Mouse (Mus musculus): ENCODE data around the gene Mrps35. TPM values are rescaled to one million over a fixed set of nuclear protein-coding genes. Genes with fewer than 3 reads are reported as not detected.

Gene Mrps35
- 114 and 118 TPM in 2 replicates for polyA plus RNA-seq (2015; fragmentation: Nextera tagmentation; extraction: Ambion mirVana)

DNA sequence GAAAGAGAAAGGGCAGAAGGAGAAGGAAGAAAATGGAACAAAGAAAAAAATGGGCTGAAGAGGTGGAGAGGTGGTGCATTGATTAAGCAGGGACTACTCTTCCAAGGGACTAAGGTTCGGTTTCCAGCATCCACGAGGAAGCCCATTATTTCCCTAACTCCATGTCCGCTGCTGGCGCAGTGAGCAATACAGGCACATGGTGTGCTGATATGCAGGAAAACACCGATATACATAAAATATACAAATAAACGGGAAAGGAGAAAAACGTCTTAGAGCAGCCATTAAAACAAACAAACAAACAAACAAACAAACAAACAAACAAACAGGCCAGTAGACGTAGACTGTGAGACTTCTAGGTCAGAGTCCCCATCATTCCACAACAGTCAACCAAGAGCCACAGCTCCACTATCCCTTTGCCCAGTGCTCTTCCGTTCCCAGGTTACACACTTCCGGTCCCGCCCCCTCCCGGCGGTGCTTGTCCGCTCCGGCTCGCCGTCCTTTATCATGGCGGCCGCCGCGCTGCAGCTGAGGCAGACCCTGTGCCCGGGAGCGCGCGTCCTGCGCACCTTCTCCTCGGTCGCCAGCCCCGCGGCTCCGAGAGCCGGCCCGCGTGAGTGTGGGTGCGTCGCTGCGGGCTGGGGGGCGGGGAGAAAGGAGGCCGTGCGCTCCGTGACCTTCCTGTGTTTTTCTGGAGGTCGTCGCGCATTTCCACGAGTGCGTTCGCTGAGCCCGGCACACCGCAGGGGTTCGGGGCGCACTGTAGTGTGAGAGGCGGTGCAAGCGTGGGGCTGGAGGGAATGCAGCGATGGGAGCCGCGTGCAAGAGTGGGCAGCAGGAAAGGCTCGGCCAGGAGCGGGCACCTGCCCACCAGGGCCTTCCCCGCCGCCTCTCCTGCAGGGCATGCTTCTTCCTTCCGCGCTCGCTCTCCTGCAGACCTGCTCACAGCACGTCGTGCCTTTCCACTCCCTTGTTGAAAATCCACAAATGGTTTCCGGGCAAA lies at the start of gene Mrps35:
TSS of gene Mrps35 (plus strand) at position 474 of the 1,000 bp plus-strand sequence.
- H3K36me3 ChIP-seq, result peaks cover 18% of the 10 kb centered on the region
- peaks cover 13% of the 10 kb centered on the region for H3K4me1 ChIP-seq
- H3K27ac ChIP-seq, result peak within 1 kb of the TSS; percentile 75
- no peaks in the 10 kb centered on the region for H3K9me3 ChIP-seq (replicated peaks)
- peak within 1 kb of the TSS; percentile 70 for H3K4me3 ChIP-seq (replicated peaks)
- H3K27me3 ChIP-seq, result no peaks in the 10 kb centered on the region
- ATAC-seq (replicated peaks; ENCODE audit: low FRiP score), result peak; percentile 99
- H3K4me2 ChIP-seq, result peak within 1 kb of the TSS; percentile 58
- peak within 1 kb of the TSS; percentile 86 for H3K9ac ChIP-seq
- 3% methylated on average over 66 of the region's 66 CpGs for WGBS

DNA sequence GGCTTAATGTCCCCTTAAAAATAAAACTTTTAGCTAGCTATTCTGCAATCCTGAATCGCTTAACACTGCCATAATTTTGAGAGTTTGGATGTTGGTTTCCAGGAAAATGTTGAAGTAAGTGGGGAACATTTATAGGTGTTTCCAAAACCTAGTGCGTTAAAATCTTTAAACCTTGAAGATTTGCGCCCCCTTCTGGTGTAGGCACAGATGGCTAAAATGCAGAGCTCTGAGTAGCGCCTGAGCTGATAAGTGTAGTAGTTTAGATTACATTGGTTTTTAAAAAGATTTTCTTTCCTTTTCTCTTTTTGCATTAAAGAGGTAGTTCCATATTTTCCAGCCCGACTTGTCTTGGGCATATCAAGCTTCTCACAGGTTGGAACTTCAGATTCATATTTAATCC lies 48.3 kb upstream of the Mrps35 start:
- no peak for ATAC-seq (replicated peaks; ENCODE audit: low FRiP score)
- H3K4me1 ChIP-seq, result no peaks in the 10 kb centered on the region
- no peak overlapping the region for H3K27ac ChIP-seq
- H3K36me3 ChIP-seq, result peaks cover 61% of the 10 kb centered on the region
- 43% methylated on average over 5 of the region's 5 CpGs for WGBS
- H3K9me3 ChIP-seq (replicated peaks), result no peaks in the 10 kb centered on the region
- no peak overlapping the region for H3K4me2 ChIP-seq
- no peaks in the 10 kb centered on the region for H3K27me3 ChIP-seq
- H3K4me3 ChIP-seq (replicated peaks), result no peak overlapping the region
- H3K9ac ChIP-seq, result no peak overlapping the region

GRCm38 (mm10) chr6:146995391-146995790 lies 47.2 kb upstream of the Mrps35 start:
- no peaks in the 10 kb centered on the region for H3K9me3 ChIP-seq (replicated peaks)
- H3K4me1 ChIP-seq, result no peaks in the 10 kb centered on the region
- H3K27me3 ChIP-seq, result no peaks in the 10 kb centered on the region
- no peak for ATAC-seq (replicated peaks; ENCODE audit: low FRiP score)
- H3K36me3 ChIP-seq, result peaks cover 64% of the 10 kb centered on the region
- no peak overlapping the region for H3K4me2 ChIP-seq
- no peak overlapping the region for H3K4me3 ChIP-seq (replicated peaks)
- no peak overlapping the region for H3K27ac ChIP-seq
- WGBS, result 87% methylated on average over 2 of the region's 2 CpGs
- H3K9ac ChIP-seq, result no peak overlapping the region

DNA sequence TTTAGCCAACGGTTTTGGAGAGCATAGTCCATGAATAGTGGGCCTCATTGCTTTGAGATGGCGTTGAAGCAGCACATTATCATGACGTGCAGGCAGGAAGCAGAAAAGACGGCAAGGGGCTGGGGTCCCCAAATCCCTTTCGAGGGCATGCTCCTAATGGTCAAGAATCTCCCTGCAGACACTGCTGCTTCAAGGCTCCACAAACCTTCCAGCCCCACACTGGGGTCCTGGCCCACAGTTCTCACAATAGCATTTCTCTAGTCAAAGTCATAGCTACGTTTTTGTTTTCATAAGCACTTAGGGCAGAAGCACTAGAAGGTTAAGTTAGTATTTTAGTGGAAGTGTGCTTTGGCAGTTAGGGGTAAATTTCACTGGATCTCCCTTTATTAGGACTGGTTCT lies 46.7 kb upstream of the Mrps35 start:
- Histone ChIP-seq H3K36me3 (peaks cover 65% of the 10 kb centered on the region), H3K27me3 (no peaks in the 10 kb centered on the region), H3K4me3 (replicated peaks) (no peak overlapping the region), H3K9me3 (replicated peaks) (no peaks in the 10 kb centered on the region), H3K4me2 (no peak overlapping the region), H3K4me1 (no peaks in the 10 kb centered on the region), H3K27ac (no peak overlapping the region), H3K9ac (no peak overlapping the region)
- WGBS, result 87% methylated on average over 6 of the region's 6 CpGs
- no peak for ATAC-seq (replicated peaks; ENCODE audit: low FRiP score)

GRCm38 (mm10) chr6:146997006-146997405 lies 45.6 kb upstream of the Mrps35 start:
- no peaks in the 10 kb centered on the region for H3K4me1 ChIP-seq
- H3K27ac ChIP-seq, result no peak overlapping the region
- no peak overlapping the region for H3K9ac ChIP-seq
- H3K36me3 ChIP-seq, result peaks cover 67% of the 10 kb centered on the region
- ATAC-seq (replicated peaks; ENCODE audit: low FRiP score), result no peak
- 82% methylated on average over 6 of the region's 6 CpGs for WGBS
- H3K9me3 ChIP-seq (replicated peaks), result no peaks in the 10 kb centered on the region
- no peaks in the 10 kb centered on the region for H3K27me3 ChIP-seq
- H3K4me3 ChIP-seq (replicated peaks), result no peak overlapping the region
- H3K4me2 ChIP-seq, result no peak overlapping the region

GRCm38 (mm10) chr6:146998710-146999109 lies 43.9 kb upstream of the Mrps35 start:
- WGBS, result 84% methylated on average over 4 of the region's 4 CpGs
- Histone ChIP-seq H3K4me1 (no peaks in the 10 kb centered on the region), H3K9ac (no peak overlapping the region), H3K9me3 (replicated peaks) (no peaks in the 10 kb centered on the region), H3K4me3 (replicated peaks) (no peak overlapping the region), H3K27ac (no peak overlapping the region), H3K4me2 (no peak overlapping the region), H3K27me3 (no peaks in the 10 kb centered on the region), H3K36me3 (peaks cover 68% of the 10 kb centered on the region)
- ATAC-seq (replicated peaks; ENCODE audit: low FRiP score), result no peak

GRCm38 (mm10) chr6:146999302-146999701 lies 43.3 kb upstream of the Mrps35 start:
- no peak overlapping the region for H3K27ac ChIP-seq
- WGBS, result 69% methylated on average over 9 of the region's 9 CpGs
- no peak for ATAC-seq (replicated peaks; ENCODE audit: low FRiP score)
- H3K9ac ChIP-seq, result no peak overlapping the region
- no peak overlapping the region for H3K4me3 ChIP-seq (replicated peaks)
- no peak overlapping the region for H3K4me2 ChIP-seq
- H3K27me3 ChIP-seq, result no peaks in the 10 kb centered on the region
- peaks cover 73% of the 10 kb centered on the region for H3K36me3 ChIP-seq
- H3K4me1 ChIP-seq, result no peaks in the 10 kb centered on the region
- H3K9me3 ChIP-seq (replicated peaks), result no peaks in the 10 kb centered on the region

GRCm38 (mm10) chr6:146999755-147000154 lies 42.8 kb upstream of the Mrps35 start:
- Histone ChIP-seq H3K27ac (no peak overlapping the region), H3K9ac (no peak overlapping the region), H3K4me2 (no peak overlapping the region), H3K36me3 (peaks cover 77% of the 10 kb centered on the region), H3K27me3 (no peaks in the 10 kb centered on the region), H3K4me1 (no peaks in the 10 kb centered on the region), H3K4me3 (replicated peaks) (no peak overlapping the region), H3K9me3 (replicated peaks) (no peaks in the 10 kb centered on the region)
- peak; percentile 60; the same call in 1 of the 2 replicates for ATAC-seq (replicated peaks; ENCODE audit: low FRiP score)
- WGBS, result 45% methylated on average over 2 of the region's 2 CpGs

DNA sequence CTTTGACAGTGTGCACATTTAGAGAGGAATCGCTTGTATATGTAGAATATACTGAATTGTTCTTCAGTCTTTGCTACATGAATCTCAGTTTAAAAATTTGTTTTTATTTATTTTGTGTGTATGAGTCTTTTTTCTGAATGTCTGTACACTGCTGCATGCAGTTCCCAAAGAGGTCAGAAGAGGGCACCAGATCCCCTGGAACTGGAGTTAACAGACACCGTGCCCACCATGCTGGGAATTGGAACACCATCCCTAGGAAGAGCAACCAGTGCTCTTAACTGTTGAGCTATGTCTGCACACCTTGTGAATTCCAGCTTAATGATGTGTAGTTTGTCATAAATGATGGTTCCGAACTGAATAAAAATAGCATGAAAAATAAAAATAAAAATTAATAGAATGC lies 34.4 kb upstream of the Mrps35 start:
- Histone ChIP-seq H3K9me3 (replicated peaks) (no peaks in the 10 kb centered on the region), H3K36me3 (peaks cover 75% of the 10 kb centered on the region), H3K4me2 (no peak overlapping the region), H3K27me3 (no peaks in the 10 kb centered on the region), H3K27ac (no peak overlapping the region), H3K4me3 (replicated peaks) (no peak overlapping the region), H3K4me1 (no peaks in the 10 kb centered on the region), H3K9ac (no peak overlapping the region)
- ATAC-seq (replicated peaks; ENCODE audit: low FRiP score), result no peak
- WGBS, result 67% methylated on average over 3 of the region's 3 CpGs

- Histone ChIP-seq H3K4me2 (no peak overlapping the region), H3K27me3 (no peaks in the 10 kb centered on the region), H3K9ac (no peak overlapping the region), H3K4me3 (replicated peaks) (no peak overlapping the region), H3K27ac (no peak overlapping the region), H3K9me3 (replicated peaks) (no peaks in the 10 kb centered on the region), H3K36me3 (peaks cover 78% of the 10 kb centered on the region), H3K4me1 (no peaks in the 10 kb centered on the region)
- ATAC-seq (replicated peaks; ENCODE audit: low FRiP score), result no peak
- 81% methylated on average over 6 of the region's 6 CpGs for WGBS
These were observed 32.2 kb upstream of the Mrps35 start for GRCm38 (mm10) chr6:147010358-147010757.

- 76% methylated on average over 15 of the region's 15 CpGs for WGBS
- ATAC-seq (replicated peaks; ENCODE audit: low FRiP score), result no peak
- H3K4me1 ChIP-seq, result no peaks in the 10 kb centered on the region
- H3K36me3 ChIP-seq, result peaks cover 78% of the 10 kb centered on the region
- H3K9ac ChIP-seq, result no peak overlapping the region
- no peak overlapping the region for H3K27ac ChIP-seq
- no peaks in the 10 kb centered on the region for H3K9me3 ChIP-seq (replicated peaks)
- no peak overlapping the region for H3K4me2 ChIP-seq
- no peak overlapping the region for H3K4me3 ChIP-seq (replicated peaks)
- H3K27me3 ChIP-seq, result no peaks in the 10 kb centered on the region
These were observed 31.6 kb upstream of the Mrps35 start for GRCm38 (mm10) chr6:147010811-147011520.

DNA sequence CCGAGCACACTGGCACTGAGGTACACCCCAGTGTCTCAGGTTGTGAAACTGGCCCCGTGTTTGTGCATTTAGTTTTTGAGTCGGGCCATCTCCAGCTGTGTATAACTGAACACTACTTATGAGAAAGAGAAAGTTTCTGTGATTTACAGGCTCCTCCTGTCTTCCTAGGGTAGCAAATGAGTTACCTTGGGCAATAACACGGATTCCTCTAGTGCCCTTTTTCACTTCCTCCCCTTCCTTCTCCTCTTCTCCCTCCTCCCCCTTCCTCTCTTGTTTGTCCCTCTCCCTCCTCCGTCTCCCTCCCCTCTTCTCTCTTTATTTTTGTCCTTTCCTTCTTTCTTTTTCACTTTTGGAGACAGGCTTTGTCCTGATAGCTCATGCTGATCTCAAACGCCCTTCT lies 31.0 kb upstream of the Mrps35 start:
- Histone ChIP-seq H3K27me3 (no peaks in the 10 kb centered on the region), H3K36me3 (peaks cover 78% of the 10 kb centered on the region), H3K27ac (no peak overlapping the region), H3K4me2 (no peak overlapping the region), H3K9ac (no peak overlapping the region), H3K4me1 (no peaks in the 10 kb centered on the region), H3K9me3 (replicated peaks) (no peaks in the 10 kb centered on the region), H3K4me3 (replicated peaks) (no peak overlapping the region)
- 65% methylated on average over 6 of the region's 6 CpGs for WGBS
- ATAC-seq (replicated peaks; ENCODE audit: low FRiP score), result no peak

Measured in kidney, embryonic 15.5 days (tissue).